Mouse (Mus musculus) embryonic facial prominence, embryonic 15.5 days (tissue): ENCODE data around the gene Zfp949. TPM values are rescaled to one million over a fixed set of nuclear protein-coding genes. Genes with fewer than 3 reads are reported as not detected.
"Not testable (repeated sequence)": the region's sequence is repeated elsewhere in the genome, so short reads cannot be mapped to it uniquely, and the experiment has no call there.

Experiments
- ATAC-seq: fragments of 200-750 bp; cut with Nextera tagmentation; 2 replicates; pipeline ENCODE4 v1.8.0; 2017; ENCODE audit warnings: low read depth, moderate TSS enrichment; ENCODE audit not compliant: insufficient number of reproducible peaks, low FRiP score, low TSS enrichment
- H3K27ac ChIP-seq: fragments of 300-500 bp; sonication (generic); replicated peaks from 2 replicates; pipeline ENCODE4 v1.5.1; 2015; ENCODE audit warnings: mild to moderate bottlenecking, inconsistent platforms
- H3K27me3 ChIP-seq: fragments of 300-500 bp; sonication (generic); 2 replicates; pipeline ENCODE4 v1.6.1; 2015; ENCODE audit warnings: inconsistent platforms
- H3K36me3 ChIP-seq: fragments of 300-500 bp; sonication (generic); 2 replicates; pipeline ENCODE4 v1.6.1; 2015; ENCODE audit warnings: mild to moderate bottlenecking, inconsistent platforms
- H3K4me1 ChIP-seq: fragments of 300-500 bp; sonication (generic); 2 replicates; pipeline ENCODE4 v1.6.1; 2015; ENCODE audit warnings: inconsistent platforms
- H3K4me2 ChIP-seq: fragments of 300-500 bp; sonication (generic); replicated peaks from 2 replicates; pipeline ENCODE4 v1.6.1; 2015; ENCODE audit warnings: mild to moderate bottlenecking, inconsistent platforms
- H3K4me3 ChIP-seq: fragments of 300-500 bp; sonication (generic); replicated peaks from 2 replicates; pipeline ENCODE4 v1.5.1; 2015; ENCODE audit warnings: mild to moderate bottlenecking, inconsistent platforms
- H3K9ac ChIP-seq: fragments of 300-500 bp; sonication (generic); 2 replicates; pipeline ENCODE4 v1.6.1; 2015; ENCODE audit warnings: inconsistent platforms
- H3K9me3 ChIP-seq: fragments of 300-500 bp; sonication (generic); replicated peaks from 2 replicates; pipeline ENCODE4 v1.6.1; 2016; ENCODE audit warnings: inconsistent platforms
- WGBS: fragments of 180-500 bp; shearing (Covaris S2); methylation state at CpG from one replicate; pipeline ENCODE4 v1.1.7; 2015; 5-methylcytosine and 5-hydroxymethylcytosine counted together
- polyA plus RNA-seq: library from polyadenylated mRNA; unstranded; fragments of >200 nt; fragmentation: Nextera tagmentation; extraction: Ambion mirVana; gene quantifications from 2 replicates; pipeline ENCODE4 v1.2.1, GENCODE M21; 2015

Gene Zfp949
- polyA plus RNA-seq, 1 experiment from 2014 or later: 14.1 TPM

- H3K9me3 ChIP-seq: no peaks in the 10 kb centered on the region
- H3K36me3 ChIP-seq: no peaks in the 10 kb centered on the region
- H3K4me2 ChIP-seq: no peak overlapping the region
- 26% methylated on average over 2 of the region's 2 CpGs for WGBS
- no peak overlapping the region for H3K9ac ChIP-seq
- peak; percentile 66; the same call in 1 of the 2 replicates for ATAC-seq
- H3K27ac ChIP-seq: no peak overlapping the region
- H3K4me3 ChIP-seq: no peak overlapping the region
- H3K4me1 ChIP-seq: no peaks in the 10 kb centered on the region
- no peaks in the 10 kb centered on the region for H3K27me3 ChIP-seq
Measured at GRCm38 (mm10) chr9:88542816-88543215, 5.0 kb upstream of the Zfp949 start.

- Histone ChIP-seq H3K9ac (no peak overlapping the region), H3K4me1 (peaks cover 14% of the 10 kb centered on the region), H3K27ac (no peak overlapping the region), H3K9me3 (no peaks in the 10 kb centered on the region), H3K4me2 (no peak overlapping the region), H3K4me3 (no peak overlapping the region), H3K36me3 (no peaks in the 10 kb centered on the region), H3K27me3 (no peaks in the 10 kb centered on the region)
- no peak for ATAC-seq
- 28% methylated on average over 3 of the region's 3 CpGs for WGBS
Measured at GRCm38 (mm10) chr9:88545534-88545933, 2.3 kb upstream of the Zfp949 start.

DNA sequence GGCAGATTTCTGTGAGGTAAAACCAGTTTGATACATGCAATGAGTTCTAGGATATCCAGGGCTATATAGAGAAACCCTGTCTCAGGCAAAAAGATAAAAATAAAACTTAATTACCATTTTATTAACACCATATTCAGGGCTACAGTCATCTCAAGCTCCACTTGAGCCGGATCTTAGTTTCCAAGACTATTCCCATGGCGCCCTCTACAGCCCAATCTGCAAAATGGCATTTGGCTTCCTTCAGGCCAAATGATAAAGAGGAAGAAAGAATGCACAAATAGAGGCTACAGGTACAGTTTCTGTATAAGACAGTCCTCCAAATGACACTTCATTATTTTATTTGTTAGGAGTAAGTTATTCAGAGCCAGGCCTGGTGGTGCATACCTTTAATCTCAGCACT is 1.7 kb upstream of the Zfp949 start:
- 1% methylated on average over 2 of the region's 2 CpGs for WGBS
- peaks cover 14% of the 10 kb centered on the region for H3K4me1 ChIP-seq
- no peaks in the 10 kb centered on the region for H3K36me3 ChIP-seq
- no peak overlapping the region for H3K27ac ChIP-seq
- H3K9me3 ChIP-seq: no peaks in the 10 kb centered on the region
- H3K27me3 ChIP-seq: no peaks in the 10 kb centered on the region
- no peak overlapping the region for H3K9ac ChIP-seq
- H3K4me3 ChIP-seq: no peak overlapping the region
- ATAC-seq: no peak
- no peak overlapping the region for H3K4me2 ChIP-seq

GRCm38 (mm10) chr9:88546657-88547056 is 1.2 kb upstream of the Zfp949 start:
- no peak overlapping the region for H3K4me2 ChIP-seq
- H3K9me3 ChIP-seq: no peaks in the 10 kb centered on the region
- H3K27ac ChIP-seq: no peak overlapping the region
- WGBS: 59% methylated on average over 8 of the region's 8 CpGs
- no peak for ATAC-seq
- H3K4me3 ChIP-seq: no peak overlapping the region
- no peaks in the 10 kb centered on the region for H3K27me3 ChIP-seq
- H3K4me1 ChIP-seq: peaks cover 14% of the 10 kb centered on the region
- no peaks in the 10 kb centered on the region for H3K36me3 ChIP-seq
- no peak overlapping the region for H3K9ac ChIP-seq

DNA sequence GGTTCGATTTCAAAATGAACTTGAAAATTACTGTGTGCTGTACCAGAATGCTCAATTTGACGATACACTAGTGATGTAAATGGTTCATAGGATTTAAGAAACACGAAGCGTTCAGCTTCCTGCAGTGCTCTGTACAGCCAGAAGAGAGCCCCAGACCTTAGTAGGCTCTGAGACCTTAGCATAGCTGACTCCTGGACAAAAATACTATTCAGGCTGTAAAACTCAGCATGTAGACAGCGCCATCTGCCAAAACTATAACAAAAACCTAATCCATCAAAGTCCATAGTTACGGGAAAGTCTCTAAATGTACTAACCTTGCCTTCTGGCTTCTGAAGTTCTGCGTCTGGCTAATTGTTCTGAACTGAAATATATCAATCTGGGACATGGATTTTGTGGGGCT is 550 bp upstream of the Zfp949 start:
- peaks cover 2% of the 10 kb centered on the region; the same call in 1 of the 2 replicates for H3K36me3 ChIP-seq
- peak overlapping the region; percentile 57 for H3K4me2 ChIP-seq
- H3K9me3 ChIP-seq: no peaks in the 10 kb centered on the region
- H3K27me3 ChIP-seq: no peaks in the 10 kb centered on the region
- 25% methylated on average over 7 of the region's 7 CpGs for WGBS
- no peak overlapping the region for H3K9ac ChIP-seq
- peak overlapping the region; percentile 71 for H3K4me3 ChIP-seq
- 0 out of 2 replicates have a peak, but pooled peaks have one; percentile 26 for ATAC-seq
- H3K4me1 ChIP-seq: peaks cover 14% of the 10 kb centered on the region
- 0 out of 2 replicates have a peak overlapping the region, but pooled peaks have one; percentile 45 for H3K27ac ChIP-seq

- Histone ChIP-seq H3K9me3 (no peaks in the 10 kb centered on the region), H3K36me3 (peaks cover 12% of the 10 kb centered on the region), H3K27ac (peak overlapping the region; percentile 90), H3K4me3 (peak overlapping the region; percentile 71), H3K4me2 (peak overlapping the region; percentile 57), H3K9ac (peak overlapping the region; percentile 64), H3K27me3 (no peaks in the 10 kb centered on the region), H3K4me1 (peaks cover 14% of the 10 kb centered on the region)
- no peak for ATAC-seq
- WGBS: 3% methylated on average over 8 of the region's 8 CpGs
Measured at GRCm38 (mm10) chr9:88548614-88548945, 760 bp downstream of the Zfp949 start.

DNA sequence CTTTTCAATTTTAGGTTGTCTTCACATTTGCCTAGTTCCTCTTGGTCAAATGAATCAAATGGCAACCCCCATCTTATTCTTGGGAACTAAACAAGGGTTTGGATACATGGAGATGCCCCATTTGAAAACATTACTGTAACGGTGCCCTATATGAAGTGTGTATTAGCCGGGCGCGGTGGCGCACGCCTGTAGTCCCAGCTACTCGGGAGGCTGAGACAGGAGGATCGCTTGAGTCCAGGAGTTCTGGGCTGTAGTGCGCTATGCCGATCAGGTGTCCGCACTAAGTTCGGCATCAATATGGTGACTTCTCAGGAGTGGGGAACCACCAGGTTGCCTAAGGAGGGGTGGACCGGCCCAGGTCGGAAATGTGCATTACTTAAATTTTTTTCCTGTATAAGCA is 5.3 kb downstream of the Zfp949 start:
- ATAC-seq: no peak
- Histone ChIP-seq H3K27ac (no peak overlapping the region), H3K4me2 (no peak overlapping the region), H3K4me1 (peaks cover 14% of the 10 kb centered on the region), H3K27me3 (no peaks in the 10 kb centered on the region), H3K4me3 (no peak overlapping the region), H3K36me3 (peaks cover 27% of the 10 kb centered on the region), H3K9me3 (no peaks in the 10 kb centered on the region), H3K9ac (no peak overlapping the region)
- 98% methylated on average over 14 of the region's 14 CpGs for WGBS

GRCm38 (mm10) chr9:88558146-88558545 is 10.3 kb downstream of the Zfp949 start:
- Histone ChIP-seq H3K9me3 (peaks cover 3% of the 10 kb centered on the region; the same call in 1 of the 2 replicates), H3K36me3 (peaks cover 54% of the 10 kb centered on the region)
- WGBS: 79% methylated on average over 4 of the region's 4 CpGs

DNA sequence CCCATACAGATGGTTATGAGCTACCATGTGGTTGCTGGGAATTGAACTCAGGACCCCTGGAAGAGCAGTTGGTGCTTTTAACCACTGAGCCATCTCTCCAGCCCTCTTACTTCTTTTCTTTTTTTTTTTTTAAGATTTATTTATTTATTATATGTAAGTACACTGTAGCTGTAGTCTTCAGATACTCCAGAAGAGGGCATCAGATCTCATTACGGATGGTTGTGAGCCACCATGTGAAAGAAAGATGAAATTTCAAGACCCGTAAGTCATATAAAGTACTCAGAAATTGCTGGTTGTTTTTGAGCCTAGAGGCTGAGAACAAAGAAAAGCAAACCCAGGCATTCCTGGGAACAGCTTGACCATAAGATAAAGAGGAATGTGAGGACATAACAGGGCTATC is 13.7 kb downstream of the Zfp949 start:
- H3K4me2 ChIP-seq, ATAC-seq, H3K4me3 ChIP-seq, H3K9me3 ChIP-seq, H3K4me1 ChIP-seq, H3K27me3 ChIP-seq, H3K27ac ChIP-seq, H3K9ac ChIP-seq: not testable (repeated sequence)
- WGBS: 97% methylated on average over 2 of the region's 2 CpGs
- peaks cover 55% of the 10 kb centered on the region for H3K36me3 ChIP-seq

More at GRCm38 (mm10) chr9:88558146-88558545, 10.3 kb downstream of the Zfp949 start:
- H3K9ac ChIP-seq: no peak overlapping the region
- no peak for ATAC-seq
- H3K4me1 ChIP-seq: no peaks in the 10 kb centered on the region
- H3K27me3 ChIP-seq: no peaks in the 10 kb centered on the region
- no peak overlapping the region for H3K4me3 ChIP-seq
- no peak overlapping the region for H3K4me2 ChIP-seq
- H3K27ac ChIP-seq: no peak overlapping the region

GRCm38 (mm10) chr9:88570471-88570870 is 22.7 kb downstream of the Zfp949 start:
- H3K27me3 ChIP-seq, H3K27ac ChIP-seq, H3K9ac ChIP-seq, H3K4me3 ChIP-seq, H3K4me1 ChIP-seq, ATAC-seq, H3K4me2 ChIP-seq: not testable (repeated sequence)
- peaks cover 25% of the 10 kb centered on the region for H3K9me3 ChIP-seq
- peaks cover 42% of the 10 kb centered on the region for H3K36me3 ChIP-seq
- WGBS: 93% methylated on average over 3 of the region's 3 CpGs

- not testable (repeated sequence) for H3K4me2 ChIP-seq, H3K27me3 ChIP-seq, H3K36me3 ChIP-seq, H3K27ac ChIP-seq, ATAC-seq, H3K9me3 ChIP-seq, H3K9ac ChIP-seq, H3K4me3 ChIP-seq, H3K4me1 ChIP-seq
- 75% methylated on average over 2 of the region's 2 CpGs for WGBS
Measured at GRCm38 (mm10) chr9:88580591-88580990, 32.8 kb downstream of the Zfp949 start, which contains the start of gene Trim43a. Gene Trim43a, plus strand, starts transcription at chr9:88580891.

DNA sequence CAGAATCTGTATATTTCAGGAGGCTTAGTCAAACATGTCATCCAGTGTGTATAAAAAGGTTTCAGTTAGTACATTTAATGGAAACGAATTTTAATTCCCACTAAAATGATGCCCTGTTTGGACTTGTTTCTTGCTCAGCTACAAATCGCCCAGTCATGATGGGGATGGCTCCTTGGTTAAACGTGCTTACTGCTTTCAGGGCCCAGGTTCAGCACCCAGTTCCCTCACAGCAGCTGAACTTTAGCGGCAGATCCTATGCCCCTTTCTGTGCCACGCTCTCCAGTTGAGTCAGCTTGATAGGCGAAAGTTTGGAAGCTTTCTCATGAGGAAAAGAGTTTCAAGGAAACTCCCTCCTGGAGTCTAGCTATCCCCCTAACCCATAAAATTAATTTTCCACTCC is 45.9 kb downstream of the Zfp949 start:
- H3K9ac ChIP-seq, H3K4me2 ChIP-seq, H3K27me3 ChIP-seq, H3K4me1 ChIP-seq, ATAC-seq, H3K4me3 ChIP-seq, H3K9me3 ChIP-seq, H3K27ac ChIP-seq, H3K36me3 ChIP-seq: not testable (repeated sequence)
- WGBS: 73% methylated on average over 6 of the region's 6 CpGs
